Mouse (Mus musculus): Measurements from ENCODE around the gene Brd7.

The Brd7 gene

GRCm38 (mm10) chr8:88307736-88308135 is 54.3 kb downstream of the Brd7 start:
- DNase-seq = no peak

GRCm38 (mm10) chr8:88306511-88306910 is 55.5 kb downstream of the Brd7 start:
- DNase-seq = no peak

- no peak for DNase-seq
Measured at GRCm38 (mm10) chr8:88305814-88306213, 56.2 kb downstream of the Brd7 start.

- no peak for DNase-seq
Measured at GRCm38 (mm10) chr8:88301589-88302437, 60.2 kb downstream of the Brd7 start.

- no peak for DNase-seq
Measured at GRCm38 (mm10) chr8:88299907-88300603, 61.9 kb downstream of the Brd7 start.

GRCm38 (mm10) chr8:88298733-88299103 is 63.3 kb downstream of the Brd7 start:
- DNase-seq = no peak

GRCm38 (mm10) chr8:88297976-88298732 is 63.8 kb downstream of the Brd7 start:
- DNase-seq = no peak

GRCm38 (mm10) chr8:88294977-88295376 is 67.0 kb downstream of the Brd7 start:
- no peak for DNase-seq

GRCm38 (mm10) chr8:88293590-88294356 is 68.2 kb downstream of the Brd7 start:
- DNase-seq = no peak

GRCm38 (mm10) chr8:88292926-88293325 is 69.1 kb downstream of the Brd7 start:
- no peak for DNase-seq

- DNase-seq = no peak
Measured at GRCm38 (mm10) chr8:88291305-88291690, 70.7 kb downstream of the Brd7 start.

GRCm38 (mm10) chr8:88290326-88291304 is 71.4 kb downstream of the Brd7 start:
- DNase-seq = no peak

GRCm38 (mm10) chr8:88289901-88290300 is 72.1 kb downstream of the Brd7 start:
- no peak for DNase-seq

GRCm38 (mm10) chr8:88288622-88289242 is 73.3 kb downstream of the Brd7 start:
- DNase-seq = no peak

GRCm38 (mm10) chr8:88286421-88286960 is 75.5 kb downstream of the Brd7 start:
- no peak for DNase-seq

GRCm38 (mm10) chr8:88285469-88286356 is 76.3 kb downstream of the Brd7 start:
- no peak for DNase-seq

GRCm38 (mm10) chr8:88284738-88285137 is 77.3 kb downstream of the Brd7 start:
- DNase-seq = no peak

- no peak for DNase-seq
Measured at GRCm38 (mm10) chr8:88283243-88284115, 78.5 kb downstream of the Brd7 start.

GRCm38 (mm10) chr8:88282684-88283083 is 79.3 kb downstream of the Brd7 start:
- no peak for DNase-seq
